Mouse (Mus musculus) heart, postnatal 0 days (tissue): ENCODE measurements around the gene Fgf3. TPM values are rescaled to one million over a fixed set of nuclear protein-coding genes. Genes with fewer than 3 reads are reported as not detected.

Experiments used
- ATAC-seq: fragments of 200-750 bp; cut with Nextera tagmentation; 2 replicates; pipeline ENCODE4 v1.8.0; 2017; ENCODE audit warnings: low read depth, moderate number of reproducible peaks, moderate library complexity; ENCODE audit not compliant: insufficient read depth
- DNase-seq: peaks from one replicate; pipeline ENCODE4 v3.0.0-alpha.2; 2016; ENCODE audit warnings: low spot score
- H3K27ac ChIP-seq: fragments of 300-500 bp; sonication (generic); 2 replicates; pipeline ENCODE4 v1.5.1; 2014; ENCODE audit warnings: low read depth, mild to moderate bottlenecking
- H3K27me3 ChIP-seq: fragments of 300-500 bp; sonication (generic); 2 replicates; pipeline ENCODE4 v1.6.1; 2014; ENCODE audit warnings: low read length, mixed read lengths; ENCODE audit not compliant: control insufficient read depth, insufficient read depth
- H3K36me3 ChIP-seq: fragments of 300-500 bp; sonication (generic); replicated peaks from 2 replicates; pipeline ENCODE4 v1.6.1; 2014; ENCODE audit warnings: low read length, mixed read lengths; ENCODE audit not compliant: control insufficient read depth, insufficient read depth
- H3K4me1 ChIP-seq: fragments of 300-500 bp; sonication (generic); 2 replicates; pipeline ENCODE4 v1.6.1; 2014; ENCODE audit warnings: antibody characterized with exemption; ENCODE audit not compliant: control insufficient read depth, insufficient read depth
- H3K4me2 ChIP-seq: fragments of 300-500 bp; sonication (generic); 2 replicates; pipeline ENCODE4 v1.6.1; 2014; ENCODE audit warnings: low read depth, mild to moderate bottlenecking, low read length, moderate library complexity
- H3K4me3 ChIP-seq: fragments of 300-500 bp; sonication (generic); 2 replicates; pipeline ENCODE4 v1.5.1; 2014; ENCODE audit warnings: low read depth, low read length
- H3K9ac ChIP-seq: fragments of 300-500 bp; sonication (generic); replicated peaks from 2 replicates; pipeline ENCODE4 v1.6.1; 2014; ENCODE audit warnings: low read depth, low read length, mixed read lengths
- H3K9me3 ChIP-seq: fragments of 300-500 bp; sonication (generic); replicated peaks from 2 replicates; pipeline ENCODE4 v1.6.1; 2016; ENCODE audit warnings: low read length; ENCODE audit not compliant: control insufficient read depth
- CTCF ChIP-seq: IDR thresholded peaks from 2 replicates; pipeline ENCODE4 v1.5.1; 2016; ENCODE audit warnings: antibody characterized with exemption, control low read depth, low read depth
- EP300 ChIP-seq: IDR thresholded peaks from 2 replicates; pipeline ENCODE4 v1.6.1; 2016; ENCODE audit warnings: antibody characterized with exemption, low read depth
- WGBS: fragments of 180-500 bp; shearing (Covaris S2); extraction: QIAGEN DNeasy Blood & Tissue Kit; methylation state at CpG from one replicate; pipeline ENCODE4 v1.1.7; 2014; 5-methylcytosine and 5-hydroxymethylcytosine counted together
- polyA plus RNA-seq: library from polyadenylated mRNA; unstranded; fragments of >200 nt; fragmentation: Nextera tagmentation; extraction: Ambion mirVana; gene quantifications from 2 replicates; pipeline ENCODE4 v1.2.1, GENCODE M21; 2015
- total RNA-seq: library from RNA; depleted of rRNA; stranded (reverse); fragments of >200 nt; gene quantifications from 2 replicates; pipeline ENCODE4 v1.2.3, GENCODE M21; 2014; ENCODE audit warnings: low replicate concordance

Fgf3 gene
- total and polyA plus RNA-seq, 2 experiments from 2014 or later: not detected

DNA sequence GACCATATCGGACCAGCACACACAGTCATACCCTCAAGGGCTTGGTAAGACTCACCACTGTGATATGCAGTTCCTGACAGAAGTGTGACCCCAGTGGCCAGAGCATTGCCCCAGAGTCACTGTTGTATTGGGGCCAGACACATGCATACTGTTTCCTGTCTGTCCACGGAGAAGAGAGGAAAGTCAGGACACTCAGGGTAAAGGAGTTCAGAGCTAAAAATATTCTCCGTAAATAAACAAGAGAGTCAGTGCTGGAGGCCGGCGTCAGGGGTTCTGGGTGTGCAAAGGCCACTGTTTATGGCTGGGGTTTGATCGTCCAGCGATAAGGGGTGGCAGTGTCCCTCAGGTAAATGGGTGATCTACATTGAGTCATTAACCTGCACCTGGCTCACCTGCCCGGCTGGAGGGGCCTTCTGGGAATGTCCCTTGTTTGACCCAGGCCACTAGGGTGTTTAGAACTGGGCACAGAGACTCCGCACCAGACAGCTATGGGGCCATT lies 41.9 kb upstream of the Fgf3 start:
- ATAC-seq: 0 out of 2 replicates have a peak, but pooled peaks have one; percentile 44
- 55% methylated on average over 9 of the region's 9 CpGs for WGBS
- DNase-seq: no peak

DNA sequence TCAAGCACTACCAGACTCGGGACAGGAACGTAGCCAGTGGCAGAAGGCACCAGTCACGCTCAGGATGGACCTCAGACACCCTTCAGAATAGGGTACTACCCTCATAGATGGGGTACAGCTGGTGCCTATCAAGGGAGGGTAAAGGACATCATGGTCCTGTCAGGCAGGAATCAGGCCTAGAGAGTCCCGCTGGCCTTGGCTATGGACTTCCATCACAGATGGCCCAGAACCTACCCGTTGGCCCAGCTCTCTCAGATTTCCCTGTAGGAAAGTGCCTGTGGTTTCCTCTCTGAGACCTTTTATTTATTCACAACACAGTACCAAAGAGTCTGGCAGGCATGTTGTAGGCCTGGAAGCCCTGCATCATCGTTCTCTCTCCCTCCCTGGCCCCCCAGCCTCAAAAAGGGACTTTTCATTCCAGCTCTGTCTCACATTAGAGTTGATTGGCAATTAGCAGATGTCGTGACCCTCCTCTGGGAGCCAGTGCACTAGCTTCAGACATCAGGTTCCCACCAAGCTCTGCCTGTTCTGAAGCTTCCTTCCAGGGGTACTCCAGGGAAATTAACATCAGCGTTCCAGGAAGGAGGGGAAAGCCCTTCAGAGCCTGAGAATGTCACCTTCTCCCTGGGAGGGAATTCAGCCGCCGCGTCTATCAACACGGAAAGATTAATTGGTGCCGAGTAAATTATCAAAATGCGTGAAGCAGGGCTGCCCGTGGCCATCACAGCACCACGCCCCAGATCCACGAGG lies 40.7 kb upstream of the Fgf3 start:
- H3K27me3 ChIP-seq: peaks cover 16% of the 10 kb centered on the region; the same call in 1 of the 2 replicates
- no peaks in the 10 kb centered on the region for H3K4me1 ChIP-seq
- H3K9ac ChIP-seq: no peak overlapping the region
- H3K27ac ChIP-seq: no peak overlapping the region
- H3K9me3 ChIP-seq: no peaks in the 10 kb centered on the region
- H3K36me3 ChIP-seq: no peaks in the 10 kb centered on the region
- H3K4me3 ChIP-seq: no peak overlapping the region
- DNase-seq: no peak
- TF ChIP-seq CTCF (no peak), EP300 (no peak)
- no peak for ATAC-seq
- H3K4me2 ChIP-seq: no peak overlapping the region
- WGBS: 57% methylated on average over 17 of the region's 17 CpGs

More for the DNA sequence above, 41.9 kb upstream of the Fgf3 start:
- Histone ChIP-seq H3K9ac (no peak overlapping the region), H3K4me3 (no peak overlapping the region), H3K27me3 (peaks cover 16% of the 10 kb centered on the region; the same call in 1 of the 2 replicates), H3K9me3 (no peaks in the 10 kb centered on the region), H3K4me1 (no peaks in the 10 kb centered on the region), H3K36me3 (no peaks in the 10 kb centered on the region), H3K4me2 (no peak overlapping the region), H3K27ac (no peak overlapping the region)
- TF ChIP-seq EP300 (no peak), CTCF (no peak)

DNA sequence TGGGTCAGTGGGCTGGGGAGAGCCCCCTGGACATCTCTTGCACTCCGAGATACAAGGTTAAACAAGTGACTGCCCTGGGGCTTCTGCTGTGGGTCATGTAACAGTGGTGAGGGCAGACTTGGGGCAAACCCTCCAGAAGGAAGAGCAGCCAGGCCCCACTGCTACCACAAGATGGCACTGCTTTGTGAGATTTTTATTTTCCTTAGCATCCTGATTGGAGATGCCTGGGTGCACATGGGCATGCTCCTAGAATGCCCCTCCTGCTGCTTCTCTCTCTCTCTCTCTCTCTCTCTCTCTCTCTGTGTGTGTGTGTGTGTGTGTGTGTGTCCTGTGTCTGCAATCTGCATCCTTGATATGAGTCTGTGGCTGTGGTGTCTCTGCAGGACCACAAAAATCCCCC lies 39.4 kb upstream of the Fgf3 start:
- DNase-seq (peak; percentile 31), ATAC-seq (no peak)
- Histone ChIP-seq H3K4me1 (no peaks in the 10 kb centered on the region), H3K27ac (no peak overlapping the region), H3K4me3 (no peak overlapping the region), H3K4me2 (no peak overlapping the region), H3K36me3 (no peaks in the 10 kb centered on the region), H3K9ac (no peak overlapping the region), H3K27me3 (peaks cover 16% of the 10 kb centered on the region; the same call in 1 of the 2 replicates), H3K9me3 (no peaks in the 10 kb centered on the region)
- WGBS: 42% methylated on average over 1 of the region's 1 CpGs
- no peak for TF ChIP-seq EP300
- TF ChIP-seq CTCF: peak; percentile 61

DNA sequence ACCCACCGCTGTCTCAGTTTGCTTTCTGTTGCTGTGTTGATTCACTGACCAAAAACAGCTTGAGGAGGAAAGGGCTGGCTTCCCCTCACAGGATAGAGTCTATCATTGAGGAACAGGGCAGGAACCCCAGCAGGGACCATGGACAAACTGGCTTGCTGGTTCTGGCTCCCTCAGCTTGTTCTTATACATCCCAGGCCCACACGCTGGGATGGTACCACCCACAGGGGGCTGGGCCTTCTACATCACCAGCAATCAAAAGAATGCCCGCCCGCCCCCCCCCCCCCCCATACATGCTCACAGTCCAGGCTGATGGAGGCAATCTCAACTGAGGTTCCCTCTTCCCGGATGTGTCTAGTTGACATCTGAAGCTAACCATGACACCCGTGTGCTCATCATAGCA lies 30.8 kb upstream of the Fgf3 start:
- Histone ChIP-seq H3K9ac (no peak overlapping the region), H3K36me3 (no peaks in the 10 kb centered on the region), H3K4me3 (no peak overlapping the region), H3K27me3 (no peaks in the 10 kb centered on the region), H3K9me3 (no peaks in the 10 kb centered on the region), H3K4me2 (no peak overlapping the region), H3K27ac (no peak overlapping the region), H3K4me1 (no peaks in the 10 kb centered on the region)
- TF ChIP-seq CTCF (no peak), EP300 (no peak)
- DNase-seq: no peak
- 53% methylated on average over 6 of the region's 6 CpGs for WGBS
- no peak for ATAC-seq

DNA sequence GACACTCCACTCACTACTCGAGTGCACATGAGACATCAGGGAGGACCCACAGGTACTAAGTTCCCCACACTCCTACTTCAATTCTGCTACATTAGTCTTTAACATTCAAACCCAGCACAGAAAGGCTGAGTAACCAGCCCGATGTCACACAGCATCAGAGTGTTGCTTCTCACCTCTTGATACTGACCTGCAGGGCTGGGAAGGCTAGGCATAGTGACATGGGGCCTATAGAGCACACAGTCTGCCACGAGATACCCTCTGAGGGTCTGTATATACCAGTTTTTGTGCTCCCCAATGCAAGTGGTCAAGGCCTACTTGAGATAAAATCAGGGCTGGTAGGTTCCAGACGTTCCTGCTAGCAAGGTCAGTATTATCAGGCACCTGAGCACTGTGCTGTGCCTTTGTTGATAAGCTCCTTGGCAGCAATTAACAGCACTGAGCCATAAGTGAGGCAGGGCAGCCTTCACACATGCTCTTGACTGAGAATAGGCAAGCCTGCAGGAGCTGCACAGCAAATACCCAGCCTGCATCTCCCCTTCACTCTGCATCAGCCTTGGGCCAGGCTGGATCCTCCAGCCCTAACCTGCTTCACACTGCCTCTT lies 29.8 kb upstream of the Fgf3 start:
- Histone ChIP-seq H3K9me3 (no peaks in the 10 kb centered on the region), H3K36me3 (no peaks in the 10 kb centered on the region), H3K9ac (no peak overlapping the region), H3K4me1 (no peaks in the 10 kb centered on the region), H3K4me3 (no peak overlapping the region), H3K27me3 (no peaks in the 10 kb centered on the region), H3K4me2 (no peak overlapping the region), H3K27ac (no peak overlapping the region)
- DNase-seq: no peak
- 54% methylated on average over 4 of the region's 4 CpGs for whole genome bisulfite sequencing
- TF ChIP-seq EP300 (no peak), CTCF (no peak)
- no peak for ATAC-seq
